Mouse (Mus musculus) liver, embryonic 16.5 days (tissue): ENCODE data around the gene Gm13290. TPM values are rescaled to one million over a fixed set of nuclear protein-coding genes. Genes with fewer than 3 reads are reported as not detected.
"Not testable (repeated sequence)": the region's sequence is repeated elsewhere in the genome, so short reads cannot be mapped to it uniquely, and the experiment has no call there.

Experiments
- ATAC-seq: fragments of 200-750 bp; cut with Nextera tagmentation; 2 replicates; pipeline ENCODE4 v1.8.0; 2017; ENCODE audit warnings: low read depth, mild to moderate bottlenecking, moderate number of reproducible peaks, moderate library complexity
- H3K27ac ChIP-seq: fragments of 300-500 bp; sonication (generic); 2 replicates; pipeline ENCODE4 v1.5.1; 2014; ENCODE audit warnings: mild to moderate bottlenecking, low read length
- H3K27me3 ChIP-seq: fragments of 300-500 bp; sonication (generic); 2 replicates; pipeline ENCODE4 v1.6.1; 2014; ENCODE audit warnings: low read depth, low read length, mixed read lengths; ENCODE audit not compliant: control insufficient read depth, insufficient read depth
- H3K36me3 ChIP-seq: fragments of 300-500 bp; sonication (generic); 2 replicates; pipeline ENCODE4 v1.6.1; 2014; ENCODE audit warnings: mild to moderate bottlenecking; ENCODE audit not compliant: control insufficient read depth, insufficient read depth
- H3K4me1 ChIP-seq: fragments of 300-500 bp; sonication (generic); 2 replicates; pipeline ENCODE4 v1.6.1; 2014; ENCODE audit warnings: low read depth, low read length, mixed read lengths; ENCODE audit not compliant: control insufficient read depth
- H3K4me2 ChIP-seq: fragments of 300-500 bp; sonication (generic); 2 replicates; pipeline ENCODE4 v1.6.1; 2014; ENCODE audit warnings: low read depth, low read length, mixed read lengths
- H3K4me3 ChIP-seq: fragments of 300-500 bp; sonication (generic); 2 replicates; pipeline ENCODE4 v1.5.1; 2014; ENCODE audit warnings: low read depth, mild to moderate bottlenecking, low read length
- H3K9ac ChIP-seq: fragments of 300-500 bp; sonication (generic); 2 replicates; pipeline ENCODE4 v1.6.1; 2014; ENCODE audit warnings: low read depth, low read length
- H3K9me3 ChIP-seq: fragments of 300-500 bp; sonication (generic); replicated peaks from 2 replicates; pipeline ENCODE4 v1.6.1; 2016; ENCODE audit warnings: low read length; ENCODE audit not compliant: control insufficient read depth
- WGBS: fragments of 180-500 bp; shearing (Covaris S2); extraction: QIAGEN DNeasy Blood & Tissue Kit; methylation state at CpG from one replicate; pipeline ENCODE4 v1.1.7; 2014; ENCODE audit not compliant: insufficient replicate concordance; 5-methylcytosine and 5-hydroxymethylcytosine counted together
- polyA plus RNA-seq: library from polyadenylated mRNA; unstranded; fragments of >200 nt; fragmentation: Nextera tagmentation; extraction: Ambion mirVana; gene quantifications from 2 replicates; pipeline ENCODE4 v1.2.1, GENCODE M21; 2015

Gm13290 gene
- polyA plus RNA-seq, 1 experiment from 2014 or later, result not detected

- H3K9me3 ChIP-seq, H3K4me1 ChIP-seq, ATAC-seq, H3K4me2 ChIP-seq, H3K27ac ChIP-seq, H3K36me3 ChIP-seq, H3K4me3 ChIP-seq, H3K27me3 ChIP-seq, H3K9ac ChIP-seq: not testable (repeated sequence)
- 67% methylated on average over 14 of the region's 15 CpGs for WGBS
These were observed 18.8 kb upstream of the Gm13290 start, which contains the start of gene Gm13271 for GRCm38 (mm10) chr4:88754818-88755340. Gene Gm13271 (plus strand): TSS chr4:88754868.

GRCm38 (mm10) chr4:88756581-88757513 lies 16.8 kb upstream of the Gm13290 start:
- H3K4me1 ChIP-seq, H3K36me3 ChIP-seq, H3K9me3 ChIP-seq, ATAC-seq, H3K27me3 ChIP-seq: not testable (repeated sequence)
- peak overlapping the region; percentile 65 for H3K9ac ChIP-seq
- peak overlapping the region; percentile 66 for H3K4me3 ChIP-seq
- H3K27ac ChIP-seq, result peak overlapping the region; percentile 84
- peak overlapping the region; percentile 84 for H3K4me2 ChIP-seq
- WGBS, result 10% methylated on average over 28 of the region's 31 CpGs

GRCm38 (mm10) chr4:88757628-88758031 lies 16.0 kb upstream of the Gm13290 start:
- H3K27ac ChIP-seq, result peak overlapping the region; percentile 84
- WGBS, result under 1% methylated on average over 12 of the region's 21 CpGs
- not testable (repeated sequence) for H3K27me3 ChIP-seq

GRCm38 (mm10) chr4:88758751-88759150 lies 14.9 kb upstream of the Gm13290 start:
- H3K27ac ChIP-seq, H3K4me3 ChIP-seq, H3K36me3 ChIP-seq, H3K9me3 ChIP-seq, H3K4me1 ChIP-seq, H3K9ac ChIP-seq, ATAC-seq, H3K27me3 ChIP-seq, H3K4me2 ChIP-seq: not testable (repeated sequence)
- 80% methylated on average over 7 of the region's 9 CpGs for WGBS

More at GRCm38 (mm10) chr4:88757628-88758031, 16.0 kb upstream of the Gm13290 start:
- not testable (repeated sequence) for H3K4me1 ChIP-seq, H3K36me3 ChIP-seq, H3K9me3 ChIP-seq
- Histone ChIP-seq H3K4me2 (peak overlapping the region; percentile 84), H3K9ac (peak overlapping the region; percentile 65), H3K4me3 (peak overlapping the region; percentile 66)
- ATAC-seq, result peak; percentile 100

GRCm38 (mm10) chr4:88759610-88760268 lies 13.9 kb upstream of the Gm13290 start, which contains the start of gene Gm13283:
Gene Gm13283 (plus strand): TSS chr4:88760119.
- H3K4me1 ChIP-seq, H3K36me3 ChIP-seq, H3K27ac ChIP-seq, ATAC-seq, H3K9me3 ChIP-seq, H3K27me3 ChIP-seq, H3K9ac ChIP-seq: not testable (repeated sequence)
- WGBS, result 6% methylated on average over 9 of the region's 14 CpGs
- Histone ChIP-seq H3K4me2 (peak within 1 kb of the TSS; percentile 46), H3K4me3 (peak within 1 kb of the TSS; percentile 24)

- not testable (repeated sequence) for H3K27me3 ChIP-seq, H3K9me3 ChIP-seq, H3K27ac ChIP-seq, H3K4me1 ChIP-seq, H3K9ac ChIP-seq, H3K36me3 ChIP-seq, ATAC-seq
- 0% methylated on average over 24 of the region's 28 CpGs for WGBS
- Histone ChIP-seq H3K4me2 (peak overlapping the region; percentile 46), H3K4me3 (peak overlapping the region; percentile 24)
These were observed 13.2 kb upstream of the Gm13290 start for GRCm38 (mm10) chr4:88760431-88760830.

- whole genome bisulfite sequencing, result 55% methylated on average over 6 of the region's 8 CpGs
These were observed 11.9 kb upstream of the Gm13290 start for GRCm38 (mm10) chr4:88761776-88762175.

GRCm38 (mm10) chr4:88762341-88762740 lies 11.3 kb upstream of the Gm13290 start:
- not testable (repeated sequence) for H3K27ac ChIP-seq, H3K9ac ChIP-seq, H3K9me3 ChIP-seq, H3K27me3 ChIP-seq, H3K36me3 ChIP-seq, H3K4me3 ChIP-seq, ATAC-seq, H3K4me1 ChIP-seq
- peak overlapping the region; percentile 42; the same call in 1 of the 2 replicates for H3K4me2 ChIP-seq
- 40% methylated on average over 8 of the region's 9 CpGs for WGBS

More at GRCm38 (mm10) chr4:88761776-88762175, 11.9 kb upstream of the Gm13290 start:
- not testable (repeated sequence) for H3K4me1 ChIP-seq, ATAC-seq, H3K9me3 ChIP-seq, H3K27ac ChIP-seq, H3K27me3 ChIP-seq, H3K4me3 ChIP-seq, H3K9ac ChIP-seq, H3K36me3 ChIP-seq, H3K4me2 ChIP-seq
